Mouse (Mus musculus) heart, embryonic 10.5 days (tissue): Measurements from ENCODE around the gene Oxct1. TPM values are rescaled to one million over a fixed set of nuclear protein-coding genes. Genes with fewer than 3 reads are reported as not detected.

ENCODE experiments used
- DNase-seq: peaks from one replicate; pipeline ENCODE4 v3.0.0-alpha.2; 2017; ENCODE audit warnings: low spot score
- H3K27ac ChIP-seq: fragments of 300-500 bp; sonication (generic); 2 replicates; pipeline ENCODE4 v1.5.1; 2016; ENCODE audit warnings: mild to moderate bottlenecking
- H3K27me3 ChIP-seq: fragments of 300-500 bp; sonication (generic); 2 replicates; pipeline ENCODE4 v1.6.1; 2016; ENCODE audit warnings: mild to moderate bottlenecking; ENCODE audit not compliant: poor library complexity, insufficient read depth, severe bottlenecking
- H3K36me3 ChIP-seq: fragments of 300-500 bp; sonication (generic); 2 replicates; pipeline ENCODE4 v1.6.1; 2016; ENCODE audit warnings: mild to moderate bottlenecking, moderate library complexity
- H3K4me1 ChIP-seq: fragments of 300-500 bp; sonication (generic); 2 replicates; pipeline ENCODE4 v1.6.1; 2016; ENCODE audit warnings: mild to moderate bottlenecking
- H3K4me3 ChIP-seq: fragments of 300-500 bp; sonication (generic); 2 replicates; pipeline ENCODE4 v1.5.1; 2016; ENCODE audit warnings: mild to moderate bottlenecking, moderate library complexity
- H3K9me3 ChIP-seq: fragments of 300-500 bp; sonication (generic); 2 replicates; pipeline ENCODE4 v1.6.1; 2016; ENCODE audit warnings: mild to moderate bottlenecking, moderate library complexity
- WGBS: fragments of 180-500 bp; shearing (Covaris S2); methylation state at CpG from one replicate; pipeline ENCODE4 v1.1.7; 2016; 5-methylcytosine and 5-hydroxymethylcytosine counted together
- polyA plus RNA-seq: library from polyadenylated mRNA; unstranded; fragments of >200 nt; fragmentation: Nextera tagmentation; extraction: Ambion mirVana; gene quantifications from 2 replicates; pipeline ENCODE4 v1.2.1, GENCODE M21; 2016

Oxct1 gene
- polyA plus RNA-seq, 1 experiment from 2014 or later: 159 TPM

DNA sequence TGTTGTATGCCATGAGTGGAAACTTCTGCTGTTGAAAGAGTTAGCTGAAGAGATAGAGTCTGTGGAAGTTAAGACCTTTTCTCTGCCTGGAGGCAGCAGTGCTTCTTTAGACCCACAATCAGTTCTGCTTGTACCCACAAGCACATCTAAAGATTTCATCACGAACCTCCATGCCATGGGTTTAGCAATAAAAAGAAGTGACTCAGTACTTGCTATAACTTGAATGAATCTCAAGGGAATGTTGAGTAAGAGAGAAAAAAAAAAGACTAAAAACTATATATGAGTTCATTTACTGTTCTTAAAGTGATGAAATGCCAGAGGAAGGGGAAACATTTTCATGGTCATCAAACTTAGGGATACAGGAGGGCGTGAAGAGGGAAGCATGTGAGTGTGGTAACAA, 25.6 kb upstream of the Oxct1 start:
- Histone ChIP-seq H3K4me3 (no peak overlapping the region), H3K27ac (no peak overlapping the region)
- 77% methylated on average over 2 of the region's 2 CpGs for WGBS

DNA sequence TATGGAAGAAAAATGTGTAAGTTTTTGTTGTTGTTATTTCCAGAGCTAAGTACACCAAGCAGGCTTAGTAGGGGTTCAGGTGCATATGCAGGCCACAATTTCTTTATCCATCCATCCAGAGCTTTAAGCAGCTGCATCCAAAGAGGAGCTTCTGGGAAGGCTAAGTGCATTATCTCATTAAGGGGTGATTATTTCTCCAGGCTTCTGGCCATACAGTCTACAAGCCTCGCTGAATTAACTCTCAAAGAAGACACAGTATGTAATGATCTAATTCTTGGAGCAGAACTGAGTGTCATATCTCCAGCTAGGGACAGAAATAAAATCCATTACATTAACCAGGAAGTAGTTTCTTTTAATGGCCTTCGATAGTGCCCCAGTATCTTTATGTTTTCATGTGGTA, 12.3 kb upstream of the Oxct1 start:
- whole genome bisulfite sequencing: 82% methylated on average over 2 of the region's 2 CpGs

More for the DNA sequence above, 25.6 kb upstream of the Oxct1 start:
- DNase-seq: no peak
- no peaks in the 10 kb centered on the region for H3K27me3 ChIP-seq
- peaks cover 5% of the 10 kb centered on the region; the same call in 1 of the 2 replicates for H3K9me3 ChIP-seq
- H3K36me3 ChIP-seq: no peaks in the 10 kb centered on the region
- H3K4me1 ChIP-seq: no peaks in the 10 kb centered on the region

DNA sequence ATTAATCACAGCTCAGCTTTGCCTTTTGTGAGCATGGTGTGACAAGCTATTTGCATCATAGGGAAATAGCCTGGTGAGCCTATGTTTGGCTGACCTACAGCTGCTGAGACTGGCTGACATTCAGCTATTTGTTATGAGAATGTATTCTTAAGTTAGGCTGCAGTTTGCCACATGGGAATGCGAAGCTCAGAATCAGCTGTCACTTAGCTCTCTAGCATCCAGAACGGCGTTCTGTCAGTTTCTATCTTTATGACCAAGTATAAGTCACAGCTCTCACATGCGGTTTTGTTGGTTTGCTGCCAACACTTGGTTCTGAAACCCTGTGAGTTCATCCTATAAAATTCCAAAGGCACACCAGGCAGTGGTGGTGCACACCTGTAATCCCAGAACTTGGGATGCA, 5.5 kb upstream of the Oxct1 start:
- Histone ChIP-seq H3K27ac (no peak overlapping the region), H3K9me3 (no peaks in the 10 kb centered on the region), H3K36me3 (no peaks in the 10 kb centered on the region), H3K4me1 (peaks cover 7% of the 10 kb centered on the region; the same call in 1 of the 2 replicates), H3K4me3 (no peak overlapping the region), H3K27me3 (no peaks in the 10 kb centered on the region)
- WGBS: 74% methylated on average over 4 of the region's 4 CpGs
- DNase-seq: no peak

More for the DNA sequence above, 12.3 kb upstream of the Oxct1 start:
- Histone ChIP-seq H3K4me1 (no peaks in the 10 kb centered on the region), H3K36me3 (no peaks in the 10 kb centered on the region), H3K4me3 (no peak overlapping the region), H3K27me3 (no peaks in the 10 kb centered on the region), H3K9me3 (no peaks in the 10 kb centered on the region), H3K27ac (no peak overlapping the region)
- DNase-seq: no peak

DNA sequence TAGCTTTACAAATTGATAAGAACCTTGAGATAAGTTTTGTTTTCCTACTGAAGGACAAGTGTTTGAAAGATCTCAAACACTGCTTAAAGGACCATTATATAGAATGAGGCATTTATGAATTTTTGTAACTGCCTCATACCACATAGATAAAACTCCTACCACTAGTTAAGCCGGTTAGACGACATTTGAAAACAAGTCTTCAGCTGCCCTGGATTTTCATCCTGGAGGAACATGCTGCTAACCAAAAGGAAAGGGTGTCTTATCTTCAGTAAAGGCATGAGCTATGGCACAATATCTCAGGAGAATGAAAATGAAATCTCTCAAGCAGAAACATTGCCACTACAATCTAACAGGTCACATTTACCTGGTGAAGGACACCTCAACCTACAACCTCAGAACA, 2.4 kb upstream of the Oxct1 start:
- Histone ChIP-seq H3K4me1 (peaks cover 16% of the 10 kb centered on the region), H3K4me3 (no peak overlapping the region), H3K36me3 (no peaks in the 10 kb centered on the region), H3K9me3 (no peaks in the 10 kb centered on the region), H3K27ac (no peak overlapping the region), H3K27me3 (no peaks in the 10 kb centered on the region)
- no peak for DNase-seq
- 89% methylated on average over 2 of the region's 2 CpGs for WGBS

- no peak overlapping the region for H3K4me3 ChIP-seq
- no peaks in the 10 kb centered on the region for H3K27me3 ChIP-seq
- H3K4me1 ChIP-seq: peaks cover 16% of the 10 kb centered on the region
- WGBS: 82% methylated on average over 13 of the region's 13 CpGs
- H3K36me3 ChIP-seq: no peaks in the 10 kb centered on the region
- no peak for DNase-seq
- H3K9me3 ChIP-seq: no peaks in the 10 kb centered on the region
- no peak overlapping the region for H3K27ac ChIP-seq
Measured at GRCm38 (mm10) chr15:4024726-4025507, 1.3 kb upstream of the Oxct1 start.

GRCm38 (mm10) chr15:4025508-4025904, 677 bp upstream of the Oxct1 start:
- Histone ChIP-seq H3K4me1 (peaks cover 16% of the 10 kb centered on the region), H3K4me3 (peak overlapping the region; percentile 85), H3K27me3 (no peaks in the 10 kb centered on the region), H3K9me3 (no peaks in the 10 kb centered on the region), H3K27ac (peak overlapping the region; percentile 96), H3K36me3 (no peaks in the 10 kb centered on the region)
- no peak for DNase-seq
- 52% methylated on average over 11 of the region's 11 CpGs for WGBS

DNA sequence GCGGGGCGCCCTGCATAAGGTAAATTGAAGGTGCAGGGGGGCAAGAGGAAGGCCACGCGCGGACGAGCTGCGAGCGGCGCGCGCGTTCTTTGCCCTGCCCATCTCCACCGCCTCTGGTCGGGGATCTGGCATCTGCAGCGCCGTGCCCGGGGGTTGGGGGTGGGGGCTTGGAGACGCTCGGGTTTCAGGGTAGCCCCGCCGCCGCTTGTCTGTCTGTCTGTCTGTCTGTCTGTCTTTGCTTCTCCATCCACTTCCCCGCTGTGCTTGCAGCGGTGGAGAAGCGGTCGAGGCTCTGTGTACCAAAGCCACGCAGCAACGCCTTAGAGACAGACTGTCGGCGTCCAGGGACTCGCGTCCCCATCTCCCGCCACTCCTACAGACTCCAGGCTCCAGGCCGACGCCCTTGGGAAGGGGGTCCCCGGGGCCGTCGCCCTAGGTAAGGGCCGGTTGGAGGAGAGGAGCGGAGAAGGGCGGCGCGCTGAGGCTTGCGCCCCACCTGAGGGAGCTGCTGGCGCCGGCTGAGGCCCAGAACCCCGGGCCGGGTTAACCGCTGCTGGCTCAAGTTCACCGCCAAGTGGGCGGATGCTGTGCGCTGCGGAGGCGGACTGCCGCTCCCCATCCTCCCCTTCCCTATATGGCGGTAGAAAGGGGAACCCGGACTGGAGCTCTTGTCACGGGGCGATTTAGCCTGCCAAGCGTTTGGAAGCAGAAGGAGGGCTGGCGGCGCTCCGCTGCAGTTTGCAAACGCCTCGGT, 825 bp downstream of the Oxct1 start:
- Histone ChIP-seq H3K27ac (peak overlapping the region; percentile 96), H3K27me3 (no peaks in the 10 kb centered on the region), H3K36me3 (no peaks in the 10 kb centered on the region), H3K9me3 (no peaks in the 10 kb centered on the region), H3K4me1 (peaks cover 23% of the 10 kb centered on the region), H3K4me3 (peak overlapping the region; percentile 85)
- WGBS: under 1% methylated on average over 64 of the region's 65 CpGs
- peak; percentile 89 for DNase-seq

DNA sequence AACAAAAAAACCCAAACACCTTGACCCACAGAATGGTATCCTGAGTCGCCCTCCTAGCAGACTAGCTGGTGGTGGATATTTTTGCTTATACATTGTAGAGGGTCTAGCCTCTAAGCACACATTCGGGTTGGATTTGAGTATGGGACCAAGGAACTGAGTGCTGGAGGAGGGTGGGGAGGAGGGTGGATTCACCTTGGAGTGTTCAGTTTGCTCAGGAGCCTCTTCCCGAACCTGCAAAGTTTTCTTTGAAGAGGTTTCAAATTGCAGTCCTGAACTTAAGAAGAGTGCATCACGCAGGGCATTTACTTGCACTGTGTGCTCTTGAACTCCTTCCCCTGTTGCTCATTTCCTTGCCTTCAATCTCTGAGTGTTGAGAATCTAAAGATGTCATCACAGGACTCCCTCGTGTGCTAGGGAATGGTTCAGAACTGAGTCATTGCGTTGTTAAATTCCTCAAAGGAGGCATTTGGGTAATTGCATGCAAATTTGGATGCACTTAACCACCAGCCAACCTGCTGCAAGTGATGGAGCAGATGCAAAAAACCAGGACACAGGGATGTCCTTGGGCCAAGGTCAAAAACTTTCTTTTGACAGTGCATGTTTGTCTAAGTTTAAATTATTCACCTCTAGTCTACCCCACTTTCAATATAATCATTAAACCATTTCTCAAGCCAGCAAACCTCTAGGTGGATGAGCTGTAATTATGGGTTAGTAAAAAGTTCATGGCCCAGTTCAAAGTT, 1.7 kb downstream of the Oxct1 start:
- Histone ChIP-seq H3K4me1 (peaks cover 32% of the 10 kb centered on the region), H3K4me3 (peak overlapping the region; percentile 85), H3K27ac (peak overlapping the region; percentile 96), H3K27me3 (no peaks in the 10 kb centered on the region), H3K36me3 (no peaks in the 10 kb centered on the region), H3K9me3 (no peaks in the 10 kb centered on the region)
- WGBS: 10% methylated on average over 6 of the region's 6 CpGs
- DNase-seq: no peak

DNA sequence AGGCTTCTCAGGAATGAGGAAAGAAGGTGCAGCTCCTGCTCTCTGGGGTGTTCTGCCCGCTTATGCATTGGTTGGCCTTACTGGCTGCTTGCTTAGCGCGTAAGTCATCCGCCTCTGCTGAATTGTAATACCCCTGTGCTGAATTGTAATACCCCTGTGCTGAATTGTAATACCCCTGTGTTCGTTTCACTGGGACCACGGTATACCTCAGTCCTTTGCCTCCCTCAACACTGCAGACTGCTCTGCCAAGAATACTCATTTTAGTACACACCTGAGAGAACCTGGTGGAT, 2.2 kb downstream of the Oxct1 start:
- Histone ChIP-seq H3K36me3 (no peaks in the 10 kb centered on the region), H3K27ac (peak overlapping the region; percentile 42; the same call in 1 of the 2 replicates), H3K4me3 (peak overlapping the region; percentile 85), H3K27me3 (no peaks in the 10 kb centered on the region), H3K9me3 (no peaks in the 10 kb centered on the region), H3K4me1 (peaks cover 37% of the 10 kb centered on the region)
- WGBS: 84% methylated on average over 6 of the region's 6 CpGs
- no peak for DNase-seq

DNA sequence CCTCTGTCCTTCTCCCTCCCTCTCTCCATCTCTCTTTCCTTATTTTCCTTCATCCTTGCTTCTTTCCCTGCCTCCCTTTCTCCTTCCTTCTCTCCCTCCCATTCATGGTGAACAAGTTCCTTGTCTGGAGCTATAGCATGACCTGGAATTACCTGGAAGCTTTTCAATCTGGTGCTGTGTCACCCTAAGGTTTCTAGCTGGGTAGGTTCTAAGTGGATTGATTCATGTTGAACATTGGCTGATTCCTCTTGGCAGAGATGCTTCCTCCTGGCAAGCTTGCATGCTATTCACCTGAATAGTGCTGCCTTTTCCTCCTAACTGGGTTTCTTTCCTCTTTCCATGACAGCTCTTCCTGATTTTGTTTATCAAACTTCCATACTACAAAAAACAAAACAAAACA, 2.8 kb downstream of the Oxct1 start:
- Histone ChIP-seq H3K36me3 (no peaks in the 10 kb centered on the region), H3K27ac (no peak overlapping the region), H3K4me3 (no peak overlapping the region), H3K9me3 (no peaks in the 10 kb centered on the region), H3K27me3 (no peaks in the 10 kb centered on the region), H3K4me1 (peaks cover 41% of the 10 kb centered on the region)
- no peak for DNase-seq

DNA sequence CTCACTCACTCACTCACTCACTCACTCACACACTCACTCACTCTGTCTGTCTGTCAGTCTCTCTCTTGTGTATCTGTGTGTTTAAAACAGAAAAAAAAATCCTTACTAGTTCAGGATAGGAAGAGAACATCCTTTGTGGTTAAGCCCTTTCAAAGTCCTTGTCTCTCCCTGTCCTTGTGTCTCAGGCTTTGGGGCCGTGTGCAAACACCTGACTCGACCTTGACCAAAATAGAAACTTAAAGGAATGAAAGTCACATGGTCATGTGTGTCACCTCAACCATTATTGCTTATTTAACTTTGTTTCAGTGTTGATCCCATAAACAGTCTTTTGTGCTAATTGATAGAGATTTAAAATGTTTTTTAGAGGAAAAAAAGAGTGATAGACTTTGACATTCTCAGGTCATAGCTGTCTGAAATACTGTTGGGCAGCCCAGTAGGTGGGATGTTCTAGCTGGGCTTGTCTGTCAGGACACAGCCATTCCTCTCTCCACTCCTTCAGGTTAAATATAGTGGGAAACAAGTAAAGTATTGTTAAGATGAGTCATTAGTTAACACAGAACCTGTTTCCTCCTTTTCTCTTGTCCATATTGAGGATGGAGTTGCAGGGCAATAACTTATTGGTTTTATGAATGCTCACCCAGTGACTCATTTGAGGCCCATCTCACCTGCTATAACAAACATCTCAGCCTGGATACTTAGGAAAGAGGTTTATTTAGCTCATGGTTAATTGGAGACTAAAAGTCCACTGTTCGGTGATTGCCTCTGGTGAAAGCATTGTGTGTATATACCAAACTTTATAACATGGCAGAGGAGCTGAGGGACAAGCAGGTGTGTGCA, 7.2 kb downstream of the Oxct1 start:
- no peak for DNase-seq
- WGBS: 57% methylated on average over 3 of the region's 3 CpGs
- no peaks in the 10 kb centered on the region for H3K9me3 ChIP-seq
- peaks cover 33% of the 10 kb centered on the region for H3K36me3 ChIP-seq
- no peak overlapping the region for H3K4me3 ChIP-seq
- no peaks in the 10 kb centered on the region for H3K27me3 ChIP-seq
- H3K27ac ChIP-seq: peak overlapping the region; percentile 30; the same call in 1 of the 2 replicates
- peaks cover 26% of the 10 kb centered on the region for H3K4me1 ChIP-seq

- H3K9me3 ChIP-seq: no peaks in the 10 kb centered on the region
- H3K36me3 ChIP-seq: peaks cover 36% of the 10 kb centered on the region
- H3K4me1 ChIP-seq: no peaks in the 10 kb centered on the region
- WGBS: 53% methylated on average over 3 of the region's 3 CpGs
- no peak overlapping the region for H3K4me3 ChIP-seq
- no peak overlapping the region for H3K27ac ChIP-seq
- DNase-seq: no peak
- no peaks in the 10 kb centered on the region for H3K27me3 ChIP-seq
Measured at GRCm38 (mm10) chr15:4042423-4042822, 16.2 kb downstream of the Oxct1 start.
